Mouse (Mus musculus): ENCODE measurements around the gene Jak3. TPM values are rescaled to one million over a fixed set of nuclear protein-coding genes. Genes with fewer than 3 reads are reported as not detected.

Gene Jak3
- total and polyA plus RNA-seq, 3 experiments = 13.3 to 47.1 (median 37.8) TPM

DNA sequence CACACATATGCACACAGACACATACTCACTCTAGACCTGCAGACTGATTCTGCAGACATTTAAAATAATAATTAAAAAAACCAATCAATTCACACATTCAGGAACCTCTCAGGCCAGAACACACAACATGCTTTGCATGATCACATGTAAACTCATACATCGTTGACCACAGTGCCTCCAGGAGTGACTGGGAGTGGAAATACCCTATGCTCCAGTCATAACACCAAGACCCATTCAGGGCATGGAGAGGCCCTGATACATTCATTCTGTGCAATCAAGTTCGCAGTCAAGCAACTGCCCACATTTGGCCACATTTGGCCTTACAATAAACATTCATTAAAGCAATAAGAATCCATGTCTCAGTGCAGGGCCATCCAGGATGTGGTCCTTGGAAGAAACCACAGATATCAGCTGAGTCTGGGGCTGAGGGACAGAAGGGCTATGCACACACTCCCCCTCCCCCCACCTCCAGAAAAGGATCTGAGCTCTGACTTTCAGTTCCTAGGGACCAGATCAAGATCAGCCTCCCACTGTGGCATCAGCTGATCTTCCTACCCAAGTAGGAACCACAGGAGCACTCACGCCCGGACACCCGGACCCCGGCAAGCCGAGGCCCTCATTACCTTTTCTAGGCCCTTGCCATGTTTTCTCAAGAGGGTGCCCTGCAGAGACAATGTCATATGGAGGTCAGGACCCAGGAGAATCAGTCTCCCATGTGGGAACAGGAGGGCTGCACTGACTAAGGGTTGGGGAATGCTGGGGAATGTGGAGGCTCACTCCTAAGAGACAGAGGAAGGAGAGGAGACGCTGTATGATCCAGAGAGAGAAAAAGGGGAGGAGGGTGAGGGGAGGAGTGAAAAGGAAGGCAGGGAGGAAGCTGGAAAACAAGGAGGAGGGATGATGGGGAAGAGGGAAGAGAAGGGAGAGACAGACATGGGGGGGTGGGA, 38.7 kb upstream of the Jak3 start:
- Histone ChIP-seq H3K27ac (ENCODE audit: insufficient read depth, low read depth) (no peak overlapping the region), H3K9ac (ENCODE audit: insufficient read depth, low read depth) (no peak overlapping the region), H3K36me3 (replicated peaks in 1 of 2; ENCODE audit: control insufficient read depth in 1 of 2, insufficient read depth in 1 of 2, low read length in 1 of 2) (no peaks in the 10 kb centered on the region), H3K27me3 (replicated peaks) (no peaks in the 10 kb centered on the region), H3K4me3 (replicated peaks in 1 of 3; ENCODE audit: low read depth in 2 of 3, low read length in 2 of 3, poor library complexity in 1 of 3) (peak overlapping the region in 1 of 3 experiments; percentile 41), H3K9me3 (replicated peaks; ENCODE audit: low read length) (no peaks in the 10 kb centered on the region), H3K4me2 (ENCODE audit: insufficient read depth, low read depth, poor library complexity, severe bottlenecking) (no peak overlapping the region), H3K79me2 (replicated peaks; ENCODE audit: control insufficient read depth, extremely low read depth, insufficient read depth, poor library complexity, severe bottlenecking) (no peaks in the 10 kb centered on the region), H3K4me1 (ENCODE audit: control insufficient read depth in 1 of 2, insufficient read depth in 2 of 2) (peaks cover 34 to 72% of the 10 kb centered on the region in 2 experiments)
- dilution Hi-C loops (cut with MboI; ENCODE audit: extremely low pct_ligation_motif_present, extremely low pct_unique_long_range_greater_than_20kb, low sequenced_read_pairs) (no loop called here), in situ Hi-C loops (cut with MboI; ENCODE audit: low pct_ligation_motif_present, low pct_unique_long_range_greater_than_20kb, low sequenced_read_pairs) (no loop called here)
- DNase-seq (ENCODE audit: extremely low read depth) = peak; percentile 62
- TF ChIP-seq MXI1 (IDR thresholded peaks at IDR 0.05; ENCODE audit: low read depth, low read length) (no peak), MEF2A (IDR thresholded peaks at IDR 0.05; ENCODE audit: borderline replicate concordance, low read depth, low read length) (no peak), ZNF384 (IDR thresholded peaks at IDR 0.05; ENCODE audit: low read depth, low read length) (no peak), UBTF (IDR thresholded peaks at IDR 0.05; ENCODE audit: low read depth, low read length) (no peak), IRF4 (IDR thresholded peaks at IDR 0.05; ENCODE audit: low read depth, low read length) (peak; percentile 82), JUN (IDR thresholded peaks at IDR 0.05; ENCODE audit: insufficient read depth, low read depth, low read length) (no peak; the same call in 1 of the 2 replicates), E2F4 (IDR thresholded peaks at IDR 0.05; ENCODE audit: insufficient replicate concordance, low read depth, low read length) (no peak), ETS1 (conservative IDR thresholded peaks at IDR 0.05; ENCODE audit: low read depth, low read length) (peak; percentile 37; the same call in 1 of the 2 replicates), SMC3 (IDR thresholded peaks at IDR 0.05; ENCODE audit: low read depth, low read length) (no peak), GABPA (IDR thresholded peaks at IDR 0.05; ENCODE audit: insufficient replicate concordance, low read depth, low read length) (no peak), MYC (IDR thresholded peaks at IDR 0.05; ENCODE audit: low read depth, low read length) (no peak), RAD21 (IDR thresholded peaks at IDR 0.05; ENCODE audit: low read depth, low read length) (no peak), POLR2A (IDR thresholded peaks at IDR 0.05; ENCODE audit: low read depth, low read length) (no peak), CTCF (conservative IDR thresholded peaks at IDR 0.05 in 1 of 2, IDR thresholded peaks at IDR 0.05 in 1 of 2; ENCODE audit: low read depth in 2 of 2, low read length in 2 of 2) (no peak), BHLHE40 (IDR thresholded peaks at IDR 0.05; ENCODE audit: low read depth, low read length) (peak; percentile 75), KAT2A (IDR thresholded peaks at IDR 0.05; ENCODE audit: insufficient replicate concordance, low read length) (no peak), USF2 (conservative IDR thresholded peaks at IDR 0.05; ENCODE audit: low read depth, low read length) (no peak), RCOR1 (conservative IDR thresholded peaks at IDR 0.05; ENCODE audit: low read depth, low read length) (0 out of 2 replicates have a peak, but pooled peaks have one; percentile 14), JUND (conservative IDR thresholded peaks at IDR 0.05; ENCODE audit: low read depth, low read length) (no peak), SIN3A (IDR thresholded peaks at IDR 0.05; ENCODE audit: low read length) (peak; percentile 26; the same call in 1 of the 2 replicates), NELFE (IDR thresholded peaks at IDR 0.05; ENCODE audit: low read depth, low read length) (no peak), EP300 (IDR thresholded peaks at IDR 0.05; ENCODE audit: low read length) (peak; percentile 69), ZKSCAN1 (IDR thresholded peaks at IDR 0.05; ENCODE audit: borderline replicate concordance, low read depth, low read length) (no peak), NRF1 (IDR thresholded peaks at IDR 0.05; ENCODE audit: low read depth, low read length) (no peak), MAFK (IDR thresholded peaks at IDR 0.05; ENCODE audit: insufficient replicate concordance, low read length) (no peak), MAX (IDR thresholded peaks at IDR 0.05; ENCODE audit: low read length) (peak; percentile 26; the same call in 1 of the 2 replicates), PAX5 (IDR thresholded peaks at IDR 0.05; ENCODE audit: low read length) (no peak), CHD2 (IDR thresholded peaks at IDR 0.05; ENCODE audit: low read length) (peak; percentile 47; the same call in 1 of the 2 replicates), HCFC1 (IDR thresholded peaks at IDR 0.05; ENCODE audit: low read depth, low read length) (no peak), TBP (conservative IDR thresholded peaks at IDR 0.05; ENCODE audit: low read depth, low read length) (no peak), MAZ (IDR thresholded peaks at IDR 0.05; ENCODE audit: low read depth, low read length) (no peak), USF1 (IDR thresholded peaks at IDR 0.05; ENCODE audit: low read depth, low read length) (no peak), POLR2AphosphoS2 (IDR thresholded peaks at IDR 0.05; ENCODE audit: low read depth, low read length) (no peak), ELF1 (IDR thresholded peaks at IDR 0.05; ENCODE audit: low read depth, low read length) (no peak), TCF12 (IDR thresholded peaks at IDR 0.05; ENCODE audit: low read depth, low read length) (0 out of 2 replicates have a peak, but pooled peaks have one; percentile 36), ZMIZ1 (IDR thresholded peaks at IDR 0.05; ENCODE audit: low read depth, low read length) (no peak), ZC3H11A (IDR thresholded peaks at IDR 0.05; ENCODE audit: low read depth, low read length) (no peak), CHD1 (IDR thresholded peaks at IDR 0.05; ENCODE audit: low read depth, low read length) (no peak)
